Mouse (Mus musculus) urinary bladder, adult 2 months (tissue): ENCODE results near the gene Htr2a. TPM values are rescaled to one million over a fixed set of nuclear protein-coding genes. Genes with fewer than 3 reads are reported as not detected.

ENCODE experiments used
- DNase-seq: peaks from one replicate; pipeline ENCODE4 v3.0.0; 2022; ENCODE audit warnings: low spot score
- polyA plus RNA-seq: library from polyadenylated mRNA; depleted of rRNA; stranded (reverse); fragments of >200 nt; gene quantifications from 2 replicates; pipeline ENCODE4 v1.2.3, GENCODE M21; 2012; rRNA removed

The Htr2a gene
- 0.75 and 0.84 TPM in 2 replicates for polyA plus RNA-seq

DNA sequence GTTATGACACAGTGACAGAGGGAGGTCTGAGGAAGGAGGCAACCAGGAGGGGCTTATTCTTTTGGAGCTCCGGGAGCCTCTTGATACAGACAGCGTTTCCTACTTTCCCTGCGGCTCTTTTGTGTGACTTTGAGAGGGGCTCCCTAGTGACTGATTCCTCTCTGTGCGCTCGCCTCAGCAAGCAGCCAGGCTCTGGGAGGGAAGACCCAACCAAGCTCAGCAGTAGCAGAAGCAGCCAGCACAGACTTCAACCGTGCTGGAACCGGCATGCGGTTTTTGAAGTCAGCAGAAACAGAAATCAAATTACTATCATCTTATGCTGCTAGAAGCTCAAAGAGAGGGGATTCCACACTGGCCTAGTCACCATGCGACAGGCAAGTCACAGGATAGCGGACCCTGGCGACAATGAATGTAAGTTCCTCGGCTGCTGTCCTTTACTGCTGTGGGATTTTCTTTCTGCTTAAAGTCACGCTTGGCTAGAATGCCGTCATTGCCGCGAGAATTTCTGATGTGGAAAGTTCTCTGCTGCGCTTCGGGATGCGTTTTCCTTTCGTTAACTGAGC, at the start of gene Htr2a:
TSS of gene Htr2a (plus strand) at position 22 of the 563 bp plus-strand sequence.
- no peak for DNase-seq

DNA sequence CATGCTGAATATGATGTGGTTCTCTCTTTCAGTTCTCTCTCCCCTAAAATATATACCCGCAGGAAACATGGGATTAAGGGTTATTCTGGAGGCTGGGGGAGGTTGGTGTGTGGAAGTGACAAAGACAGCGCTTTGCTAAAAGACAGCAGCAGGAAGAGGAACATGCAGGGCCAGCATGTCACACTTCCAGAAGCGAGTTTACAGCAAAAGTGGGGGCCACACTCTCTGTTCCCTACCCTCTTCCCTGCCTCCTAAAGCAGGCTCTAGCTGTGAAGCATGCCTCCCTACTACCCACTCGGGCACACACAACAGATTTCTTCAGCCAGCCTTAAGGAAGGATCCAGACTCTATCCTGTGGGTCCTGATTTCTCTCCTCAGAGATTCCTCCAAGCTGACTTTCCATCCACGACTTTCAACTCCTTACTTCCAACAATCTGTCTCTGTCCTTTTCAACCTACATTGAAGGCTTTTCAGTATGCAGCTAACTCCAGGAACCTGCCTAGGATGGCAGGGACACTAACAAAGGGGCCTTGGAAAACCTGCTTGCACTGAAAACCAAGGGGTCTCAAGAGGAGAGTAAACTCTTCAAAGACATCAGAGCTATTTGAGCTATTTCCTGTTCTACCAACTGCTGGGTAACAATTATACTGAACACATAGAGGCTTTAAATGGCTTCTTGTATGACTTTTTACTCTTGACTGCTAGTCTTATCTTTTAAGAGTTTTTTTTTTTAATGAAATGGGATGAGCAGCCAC, 39.1 kb upstream of the Htr2a start:
- no peak for DNase-seq

DNA sequence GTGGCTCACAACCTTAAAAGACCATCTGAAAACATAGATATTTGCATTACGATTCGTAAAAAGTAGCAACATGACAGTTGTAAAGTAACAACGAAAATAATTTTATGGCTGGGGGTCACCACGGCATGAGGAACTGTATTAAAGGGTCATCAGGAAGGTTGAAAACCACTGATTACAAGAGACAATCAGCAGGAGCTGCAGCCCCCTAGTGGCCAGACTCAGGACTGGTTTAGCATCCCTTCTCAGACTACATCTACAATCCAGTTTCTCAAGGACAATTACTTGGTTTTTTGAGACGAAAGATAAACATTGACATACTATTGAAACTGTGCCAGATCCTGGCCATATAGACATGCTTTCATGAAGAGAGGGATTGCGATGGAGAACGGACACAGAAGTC, 38.1 kb upstream of the Htr2a start:
- DNase-seq = no peak

DNA sequence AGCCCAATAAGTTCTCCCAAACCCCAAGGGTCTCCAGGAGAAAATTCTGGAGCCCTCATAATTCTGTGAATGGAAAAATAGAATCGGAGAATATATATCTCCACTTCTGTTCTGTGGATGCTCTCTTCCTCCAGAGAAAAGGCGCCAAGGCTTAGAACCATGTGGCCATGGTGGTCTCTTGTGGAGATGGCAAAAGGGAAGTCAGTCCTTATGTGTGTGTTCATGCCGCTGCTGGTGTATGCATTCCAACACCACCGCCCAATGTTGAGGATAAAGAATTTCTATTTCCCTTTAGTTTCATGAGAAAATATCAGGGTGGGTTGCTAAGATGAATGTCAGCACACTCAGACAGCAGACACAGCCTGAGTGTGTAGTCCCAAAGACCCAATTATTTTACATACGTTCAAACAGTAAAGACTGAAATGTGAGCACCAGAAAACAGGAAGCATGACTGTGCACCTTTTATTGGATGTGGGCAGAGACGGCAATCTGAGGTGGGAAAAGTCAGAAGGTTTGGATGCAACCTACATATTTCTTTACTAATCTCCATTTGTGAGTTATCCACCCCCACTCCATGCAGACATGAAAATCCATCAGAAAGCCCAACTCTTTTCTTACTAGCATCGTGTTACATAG, 37.4 kb upstream of the Htr2a start:
- DNase-seq = no peak

DNA sequence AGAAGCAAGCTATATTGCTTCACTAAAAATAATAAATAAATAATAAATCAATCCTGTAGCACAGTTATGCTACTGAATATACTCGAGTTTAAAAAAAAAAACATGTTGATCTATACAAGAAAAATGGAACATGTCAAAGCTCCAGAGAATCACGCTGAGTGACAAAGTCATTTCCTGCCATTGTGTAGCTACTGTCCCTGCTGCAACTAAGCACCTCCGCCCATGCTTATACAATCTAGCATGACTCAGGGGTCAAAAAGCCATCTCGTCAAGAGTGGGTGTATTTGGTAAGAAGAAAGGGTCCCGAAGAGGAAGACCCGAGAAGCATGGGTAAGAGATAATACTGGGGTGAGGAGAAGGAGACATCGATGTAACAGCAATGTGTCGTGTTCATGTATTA, 29.3 kb upstream of the Htr2a start:
- DNase-seq = no peak

DNA sequence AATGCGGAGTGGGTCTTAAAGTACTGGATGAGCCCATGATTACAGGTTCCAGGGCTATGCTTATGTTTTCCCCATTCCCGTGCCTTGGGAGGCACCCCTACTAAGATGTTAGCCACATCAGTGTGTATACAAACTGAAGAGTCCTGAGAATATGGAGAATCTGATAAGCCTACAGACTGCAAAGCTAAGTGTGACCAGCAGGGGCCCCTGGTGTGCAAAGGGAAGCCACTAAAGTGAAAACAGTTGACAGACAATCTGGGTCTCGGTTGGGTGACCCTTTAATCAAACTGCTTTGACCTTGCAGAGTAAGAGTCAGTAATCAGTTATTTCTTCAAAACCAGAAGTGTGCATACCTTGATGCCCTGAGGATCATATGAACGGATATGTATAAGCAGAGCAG, 21.8 kb upstream of the Htr2a start:
- no peak for DNase-seq

DNA sequence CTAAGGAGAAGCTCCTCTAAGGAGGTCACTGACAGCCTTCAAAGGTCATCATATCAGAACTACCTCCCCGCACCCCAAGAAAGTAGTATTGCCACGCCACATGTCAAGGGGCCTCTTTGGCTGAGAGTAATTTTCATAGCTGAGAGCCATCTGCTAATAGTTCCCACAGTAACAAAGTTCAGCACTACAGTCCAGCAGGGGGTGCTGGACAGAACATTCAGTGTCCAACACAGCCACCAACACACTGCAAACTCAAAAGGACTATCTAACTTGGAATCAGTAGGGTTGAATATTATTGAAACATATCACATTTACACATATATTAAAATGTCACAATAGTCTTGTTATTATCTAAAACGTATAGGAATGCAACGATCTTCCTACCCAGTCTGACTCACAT, 2.6 kb upstream of the Htr2a start:
- no peak for DNase-seq

DNA sequence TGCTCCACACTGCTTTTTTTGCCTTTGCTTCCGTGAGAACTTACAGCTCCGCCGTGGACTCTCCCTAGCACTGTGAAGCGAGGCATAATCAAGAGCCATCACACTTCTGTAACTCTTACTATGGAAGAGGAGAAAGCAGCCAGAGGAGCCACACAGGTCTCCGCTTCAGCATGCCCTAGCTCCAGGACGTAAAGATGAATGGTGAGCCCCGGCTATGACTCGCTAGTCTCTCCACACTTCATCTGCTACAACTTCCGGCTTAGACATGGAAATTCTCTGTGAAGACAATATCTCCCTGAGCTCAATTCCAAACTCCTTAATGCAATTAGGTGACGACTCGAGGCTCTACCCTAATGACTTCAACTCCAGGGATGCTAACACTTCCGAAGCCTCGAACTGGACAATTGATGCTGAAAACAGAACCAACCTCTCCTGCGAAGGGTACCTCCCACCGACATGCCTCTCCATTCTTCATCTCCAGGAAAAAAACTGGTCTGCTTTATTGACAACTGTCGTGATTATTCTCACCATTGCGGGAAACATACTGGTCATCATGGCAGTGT, 1.1 kb downstream of the Htr2a start:
- DNase-seq = no peak

DNA sequence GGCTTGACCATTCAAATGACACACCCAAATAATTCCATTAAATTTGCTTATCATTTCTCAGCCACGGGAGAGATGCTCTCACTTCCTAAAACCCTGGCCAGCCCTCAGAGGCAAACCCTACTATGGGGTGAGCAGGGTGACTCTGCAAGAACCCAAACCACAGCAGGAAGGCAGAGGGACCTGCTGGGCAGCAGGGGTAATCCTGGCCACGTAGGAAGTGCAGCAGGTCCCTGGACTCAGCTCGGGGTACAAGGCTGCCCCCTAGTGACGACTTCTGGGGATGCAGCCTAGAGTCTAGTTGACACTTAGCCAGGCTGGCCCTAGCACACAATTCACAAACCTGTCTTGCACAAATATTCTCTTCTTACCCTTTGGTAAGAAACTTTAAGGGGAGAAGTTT, 2.7 kb downstream of the Htr2a start:
- DNase-seq = peak; percentile 71

DNA sequence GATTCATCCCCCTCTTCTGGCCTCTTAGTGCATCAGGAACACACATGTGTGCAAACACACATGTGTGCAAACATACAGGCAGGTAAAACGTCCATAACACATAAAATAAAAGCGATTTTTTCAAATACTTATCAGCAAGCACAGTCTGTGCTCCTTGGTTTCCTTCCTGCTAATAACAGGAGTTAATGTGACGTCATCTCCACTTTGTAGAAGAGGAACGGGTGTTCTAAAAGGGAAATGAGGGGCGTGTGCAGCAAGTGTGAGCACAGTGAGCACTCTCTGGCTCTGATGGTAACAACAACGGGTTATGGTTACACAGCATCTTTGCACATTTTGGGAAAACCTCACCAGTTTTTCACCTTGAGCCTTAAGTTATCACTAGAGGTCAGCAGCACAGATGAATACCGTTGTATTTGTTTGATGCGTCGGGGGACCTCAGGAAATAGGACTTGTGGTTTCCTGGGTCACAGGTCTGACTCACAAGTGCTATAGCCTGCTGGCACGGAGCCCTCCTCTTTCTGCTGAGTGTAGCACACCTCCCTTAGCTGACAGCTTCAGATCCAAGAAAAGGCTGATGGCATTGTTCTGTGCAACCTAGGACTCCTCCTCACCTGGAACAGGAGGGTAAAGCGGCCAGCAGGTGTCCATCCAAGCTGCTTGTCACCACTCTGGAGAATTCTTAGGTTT, 5.6 kb downstream of the Htr2a start:
- no peak for DNase-seq

DNA sequence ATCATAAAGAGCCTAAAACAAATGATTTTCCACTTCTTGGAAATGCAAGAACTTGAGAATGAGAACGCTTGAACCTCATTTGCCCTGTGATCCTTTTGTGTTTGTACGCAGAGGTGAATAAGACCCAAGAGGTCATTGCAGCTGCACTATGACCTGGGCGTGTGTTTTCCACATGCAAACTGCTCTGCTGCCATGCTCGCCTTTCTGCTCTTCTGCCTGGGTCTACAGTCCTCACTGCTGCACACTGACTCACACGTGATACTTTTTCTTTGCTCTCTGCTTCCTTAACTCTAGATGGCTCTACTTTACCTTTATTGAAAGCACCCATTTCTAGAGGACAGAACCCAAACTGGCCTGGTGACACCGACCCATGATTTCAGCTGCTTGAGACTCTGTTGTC, 9.4 kb downstream of the Htr2a start:
- DNase-seq = no peak

DNA sequence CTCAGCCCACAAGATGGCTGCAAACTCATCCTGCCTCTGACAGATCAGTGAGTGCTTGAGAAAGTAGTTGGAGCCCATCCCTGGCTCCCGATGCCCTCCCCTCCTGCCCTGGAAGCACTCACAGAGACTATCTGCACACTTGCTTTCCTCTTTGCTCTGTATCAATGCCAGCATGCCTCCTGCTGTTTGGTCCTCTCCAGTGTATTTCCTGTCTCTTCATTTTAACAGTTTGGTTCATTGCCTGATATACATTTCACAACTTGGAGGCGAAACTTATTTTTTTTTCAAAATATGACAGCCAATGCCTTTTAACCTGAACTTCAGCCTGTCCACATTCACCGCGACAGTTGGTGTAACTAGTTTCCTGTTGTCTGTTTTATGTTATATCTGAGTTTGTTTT, 11.0 kb downstream of the Htr2a start:
- no peak for DNase-seq

DNA sequence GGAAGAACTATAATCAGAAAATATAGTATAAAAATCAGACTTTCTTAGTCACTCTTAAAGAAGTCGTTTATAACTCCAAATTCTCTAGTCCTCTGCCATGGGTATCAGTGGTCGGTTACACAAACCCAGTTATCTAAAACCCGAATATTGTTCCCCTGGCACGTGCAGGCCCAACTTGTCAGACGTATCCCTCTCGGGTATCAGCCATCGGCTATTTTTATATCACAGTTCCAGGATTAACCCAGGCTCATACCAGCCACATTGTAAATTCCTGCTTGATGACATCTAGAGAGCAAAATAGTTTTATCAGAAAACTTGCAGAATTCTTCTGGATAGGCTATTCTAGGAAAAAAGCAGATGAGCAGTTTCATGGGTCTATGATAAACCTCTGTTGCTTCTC, 16.6 kb downstream of the Htr2a start:
- DNase-seq = no peak

DNA sequence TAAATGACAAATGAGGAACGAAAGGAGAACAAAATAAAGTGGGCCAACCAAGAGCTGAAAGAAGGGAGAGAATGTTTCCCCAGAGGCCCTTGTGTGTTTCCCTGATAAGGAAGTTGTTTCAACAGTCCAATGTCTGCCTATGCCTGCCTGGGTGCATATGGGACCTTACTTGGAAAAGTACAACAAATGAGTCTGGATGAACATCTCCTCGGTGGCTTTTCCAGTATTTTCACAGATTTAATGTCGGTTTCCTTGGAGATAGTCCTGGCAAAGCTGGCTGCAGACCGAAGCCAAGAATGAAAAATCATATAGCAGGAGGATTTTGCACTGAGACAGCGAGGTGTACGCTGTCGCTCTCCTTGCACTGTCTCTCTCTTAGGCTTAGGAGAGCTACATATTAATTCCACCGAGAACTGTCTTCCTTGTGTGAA, 18.8 kb downstream of the Htr2a start:
- no peak for DNase-seq

DNA sequence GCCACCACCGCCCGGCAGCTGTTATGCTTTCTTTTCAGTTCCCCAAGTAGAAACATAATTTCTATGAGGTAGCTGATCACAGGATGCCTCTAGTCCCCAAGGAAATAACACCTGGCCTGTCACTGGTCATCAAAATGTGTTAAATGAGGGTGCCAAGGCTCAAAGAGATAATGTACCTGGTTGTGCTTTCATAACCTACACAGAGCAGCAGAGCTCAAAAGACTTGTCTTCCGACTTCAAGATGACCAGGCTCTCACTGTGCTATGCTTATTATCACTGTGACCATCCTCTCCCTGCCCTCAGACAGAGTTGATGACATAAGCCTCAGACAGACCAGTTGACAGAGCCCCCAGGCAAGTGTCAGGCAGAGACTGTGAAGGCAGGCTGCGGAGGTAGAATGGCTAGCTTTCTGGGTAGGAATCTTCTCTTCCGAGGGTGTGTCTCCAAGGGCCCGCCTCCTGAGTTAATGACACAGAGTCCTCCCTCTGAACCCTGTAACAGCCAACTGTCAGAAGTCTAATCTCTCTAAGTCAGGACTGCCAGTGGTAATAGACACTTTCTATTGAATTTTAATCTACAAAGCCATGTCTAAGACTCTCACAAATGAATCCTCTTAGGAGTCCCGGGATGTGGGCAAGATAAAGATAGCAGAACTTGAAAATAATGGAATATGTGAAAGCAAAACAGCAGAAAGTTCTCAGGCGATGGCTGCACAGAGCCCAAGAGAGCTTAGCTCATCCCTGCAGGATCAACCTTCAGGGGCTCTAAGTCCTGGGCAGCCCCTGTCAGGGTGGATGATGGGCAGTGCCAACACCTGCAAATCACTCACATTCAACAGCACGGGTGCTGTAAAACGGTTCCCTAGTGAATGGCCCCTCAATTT, 31.7 kb downstream of the Htr2a start:
- no peak for DNase-seq

DNA sequence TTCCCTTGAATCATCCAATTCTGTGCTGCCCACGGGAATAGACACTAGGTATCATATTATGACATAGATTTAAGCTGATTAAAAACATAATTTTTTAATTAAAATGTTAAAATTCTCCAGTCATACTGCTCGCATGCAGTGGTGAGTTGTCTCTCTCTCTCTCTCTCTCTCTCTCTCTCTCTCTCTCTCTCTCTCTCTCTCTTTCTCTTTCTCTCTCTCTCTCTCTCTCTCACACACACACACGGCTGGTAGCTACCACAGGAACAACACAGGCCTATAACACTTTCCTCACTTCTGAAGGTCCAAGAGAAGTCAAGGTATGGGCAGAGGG, 32.3 kb downstream of the Htr2a start:
- DNase-seq = no peak

DNA sequence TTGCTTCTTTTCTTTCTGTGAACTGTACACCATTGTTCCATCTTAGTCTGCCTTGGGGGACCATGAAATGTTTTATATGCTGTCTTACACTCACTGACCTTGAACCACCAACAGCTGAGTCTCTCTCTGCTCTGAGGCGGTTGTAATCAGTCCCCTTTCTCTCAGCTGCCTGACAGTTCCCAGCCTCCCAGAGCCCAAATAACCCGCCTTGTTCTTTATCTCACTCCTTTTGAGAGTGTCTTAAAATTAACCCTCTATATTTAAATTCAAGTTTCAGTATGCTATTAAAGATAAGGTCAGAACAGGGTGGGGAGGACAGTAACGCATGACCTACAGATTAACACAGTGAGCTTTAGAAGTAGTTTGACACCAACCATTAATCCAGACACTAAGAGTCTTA, 32.9 kb downstream of the Htr2a start:
- no peak for DNase-seq

DNA sequence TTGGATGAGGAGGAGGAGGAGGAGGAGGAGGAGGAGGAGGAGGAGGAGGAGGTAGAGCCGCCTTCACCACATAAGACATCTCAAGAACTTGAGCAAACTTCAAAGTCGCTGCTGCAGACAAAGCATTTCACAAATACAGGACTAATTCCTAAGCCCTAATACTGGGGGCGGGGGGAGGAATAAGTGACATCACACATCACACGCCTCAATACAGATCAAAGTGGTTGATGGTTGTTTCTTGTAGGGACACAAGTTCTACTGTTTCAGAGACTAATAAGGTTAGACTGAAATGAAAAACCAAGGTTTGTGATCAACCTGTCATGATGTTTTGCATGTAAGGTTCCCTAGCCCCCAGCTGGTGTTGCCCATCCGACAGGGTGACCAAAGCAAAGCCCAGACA, 39.2 kb downstream of the Htr2a start:
- no peak for DNase-seq

DNA sequence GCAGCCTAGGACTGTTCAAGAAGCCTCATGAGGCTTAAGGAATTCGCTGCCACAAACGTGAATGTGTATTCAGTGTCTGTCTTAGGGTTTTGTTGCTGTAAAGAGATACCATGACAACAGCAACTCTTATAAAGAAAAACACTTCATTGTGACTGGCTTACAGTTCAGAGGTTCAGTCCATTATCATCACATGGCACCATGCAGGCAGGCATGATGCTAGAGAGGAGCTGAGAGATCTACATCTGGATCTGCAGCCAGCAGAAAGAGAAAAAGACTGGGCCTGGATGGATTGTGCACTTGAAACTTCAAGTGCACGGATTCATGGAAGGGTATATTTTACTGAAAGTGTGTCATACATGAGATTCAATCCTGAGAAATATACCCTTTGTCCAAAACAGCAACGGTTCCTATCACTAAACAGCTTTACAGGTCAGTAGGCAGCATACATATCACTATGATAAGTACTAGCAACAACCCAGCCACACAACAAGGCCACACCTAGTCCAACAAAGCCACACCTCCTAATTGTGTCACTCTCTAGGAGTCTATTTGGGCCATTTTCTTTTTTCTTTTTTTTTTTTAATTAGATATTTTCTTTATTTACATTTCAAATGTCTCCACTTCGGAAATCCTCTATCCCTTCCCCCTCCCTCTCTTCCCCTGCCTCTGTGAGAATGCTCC, 43.8 kb downstream of the Htr2a start:
- no peak for DNase-seq

DNA sequence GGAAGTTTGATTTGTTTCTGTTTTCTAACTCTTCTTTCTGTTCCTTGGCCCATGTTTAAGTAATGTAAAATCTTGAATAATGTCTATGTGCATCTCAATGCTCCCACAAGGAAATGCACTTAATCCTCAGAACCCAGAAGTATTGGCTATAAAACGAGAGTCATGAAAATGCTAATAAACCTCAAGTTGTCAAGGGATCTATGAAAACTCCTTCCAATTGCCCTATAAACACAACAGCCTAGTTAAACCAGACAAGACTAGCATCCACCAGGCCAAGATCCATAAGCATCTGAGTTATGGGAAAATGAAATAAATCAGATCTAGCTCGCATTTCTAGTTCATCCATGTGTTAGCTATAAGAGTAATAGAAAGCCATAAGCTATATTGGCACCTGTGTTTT, 51.3 kb downstream of the Htr2a start:
- no peak for DNase-seq

DNA sequence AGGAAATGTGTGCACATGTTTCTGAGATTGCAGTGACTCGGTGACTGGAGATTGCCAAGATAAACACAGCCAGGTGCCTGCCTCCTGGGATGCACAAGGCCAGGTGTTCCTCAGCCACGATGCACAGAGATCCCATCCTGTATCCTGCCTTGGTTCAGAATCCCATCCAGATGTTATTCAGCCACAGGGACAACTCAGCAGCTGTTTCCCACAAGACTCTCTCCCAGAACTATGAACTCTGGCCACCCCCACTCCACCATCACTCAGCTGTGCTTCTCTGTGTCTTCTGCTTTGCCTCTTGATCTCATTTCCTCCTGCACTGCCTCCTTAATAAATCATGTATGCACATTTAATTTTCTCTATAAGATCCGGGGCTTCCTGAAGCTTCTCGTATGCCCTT, 56.1 kb downstream of the Htr2a start:
- no peak for DNase-seq
